Mouse (Mus musculus) limb, embryonic 15.5 days (tissue): ENCODE data around the gene Smim20. TPM values are rescaled to one million over a fixed set of nuclear protein-coding genes. Genes with fewer than 3 reads are reported as not detected.

ENCODE experiments used
- ATAC-seq: fragments of 200-750 bp; cut with Nextera tagmentation; 2 replicates; pipeline ENCODE4 v1.8.0; 2017; ENCODE audit warnings: low read depth, moderate TSS enrichment; ENCODE audit not compliant: insufficient number of reproducible peaks, low FRiP score, low TSS enrichment
- H3K27ac ChIP-seq: fragments of 300-500 bp; sonication (generic); 2 replicates; pipeline ENCODE4 v1.5.1; 2015; ENCODE audit warnings: moderate library complexity, mild to moderate bottlenecking, inconsistent platforms
- H3K27me3 ChIP-seq: fragments of 300-500 bp; sonication (generic); 2 replicates; pipeline ENCODE4 v1.6.1; 2015; ENCODE audit warnings: inconsistent platforms
- H3K36me3 ChIP-seq: fragments of 300-500 bp; sonication (generic); 2 replicates; pipeline ENCODE4 v1.6.1; 2015; ENCODE audit warnings: inconsistent platforms
- H3K4me1 ChIP-seq: fragments of 300-500 bp; sonication (generic); 2 replicates; pipeline ENCODE4 v1.6.1; 2015; ENCODE audit warnings: inconsistent platforms
- H3K4me2 ChIP-seq: fragments of 300-500 bp; sonication (generic); 2 replicates; pipeline ENCODE4 v1.6.1; 2015; ENCODE audit warnings: mild to moderate bottlenecking, inconsistent platforms
- H3K4me3 ChIP-seq: fragments of 300-500 bp; sonication (generic); 2 replicates; pipeline ENCODE4 v1.5.1; 2015; ENCODE audit warnings: mild to moderate bottlenecking, inconsistent platforms
- H3K9ac ChIP-seq: fragments of 300-500 bp; sonication (generic); 2 replicates; pipeline ENCODE4 v1.6.1; 2015; ENCODE audit warnings: inconsistent platforms
- H3K9me3 ChIP-seq: fragments of 300-500 bp; sonication (generic); 2 replicates; pipeline ENCODE4 v1.6.1; 2016; ENCODE audit warnings: inconsistent platforms
- WGBS: fragments of 180-500 bp; shearing (Covaris S2); methylation state at CpG from one replicate; pipeline ENCODE4 v1.1.7; 2015; 5-methylcytosine and 5-hydroxymethylcytosine counted together
- polyA plus RNA-seq: library from polyadenylated mRNA; unstranded; fragments of >200 nt; fragmentation: Nextera tagmentation; extraction: Ambion mirVana; gene quantifications from 2 replicates; pipeline ENCODE4 v1.2.1, GENCODE M21; 2015

Smim20 gene
- polyA plus RNA-seq, 1 experiment from 2014 or later: 80.7 TPM

- Histone ChIP-seq H3K9ac (no peak overlapping the region), H3K4me3 (no peak overlapping the region), H3K4me2 (no peak overlapping the region), H3K27me3 (no peaks in the 10 kb centered on the region), H3K9me3 (no peaks in the 10 kb centered on the region), H3K27ac (no peak overlapping the region), H3K36me3 (no peaks in the 10 kb centered on the region), H3K4me1 (no peaks in the 10 kb centered on the region)
- whole genome bisulfite sequencing: 36% methylated on average over 9 of the region's 9 CpGs
- no peak for ATAC-seq
Observed at GRCm38 (mm10) chr5:53289438-53289837, 22.6 kb downstream of the Smim20 start.

DNA sequence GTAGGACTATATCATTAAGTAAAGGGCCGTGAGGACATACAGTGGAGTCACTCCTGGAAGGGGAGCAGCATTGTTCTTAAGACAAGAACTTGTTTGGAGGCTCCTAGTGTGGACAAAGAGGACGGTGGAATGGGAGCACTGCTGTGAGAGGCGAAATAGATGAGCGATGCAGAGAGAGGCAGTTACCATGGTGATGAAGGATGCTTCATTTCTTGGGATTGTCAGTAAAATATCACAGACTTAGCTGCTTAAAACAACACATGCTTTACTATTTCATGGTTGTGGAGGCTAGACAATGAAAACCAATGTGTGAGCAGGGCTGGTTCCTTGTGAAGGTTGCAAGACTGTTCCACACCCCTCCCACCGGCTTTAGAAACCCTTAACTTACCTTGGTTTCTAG lies 27.7 kb downstream of the Smim20 start:
- no peak overlapping the region for H3K27ac ChIP-seq
- no peak overlapping the region for H3K4me2 ChIP-seq
- no peaks in the 10 kb centered on the region for H3K4me1 ChIP-seq
- no peak overlapping the region for H3K9ac ChIP-seq
- H3K27me3 ChIP-seq: no peaks in the 10 kb centered on the region
- WGBS: 84% methylated on average over 5 of the region's 5 CpGs
- H3K4me3 ChIP-seq: no peak overlapping the region
- ATAC-seq: no peak
- H3K36me3 ChIP-seq: no peaks in the 10 kb centered on the region
- H3K9me3 ChIP-seq: no peaks in the 10 kb centered on the region

DNA sequence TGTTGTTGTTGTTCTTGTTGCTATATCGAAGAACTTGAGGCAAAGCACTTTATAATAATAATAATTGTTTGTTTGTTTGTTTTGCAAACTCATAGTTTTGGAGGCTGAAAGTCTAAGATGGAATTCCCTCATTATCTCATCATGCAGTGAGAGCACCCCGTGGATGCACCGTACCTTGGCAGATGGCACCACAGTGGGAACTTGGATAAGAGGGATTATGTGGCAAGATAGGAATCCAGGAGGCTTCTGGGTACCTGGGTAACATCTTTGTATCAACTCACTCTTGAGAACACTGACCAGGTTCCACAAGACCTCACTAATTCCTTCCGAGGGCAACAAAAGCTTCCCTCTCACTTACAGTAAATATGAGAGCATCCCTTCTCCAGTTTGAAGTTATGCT lies 30.1 kb downstream of the Smim20 start:
- H3K4me1 ChIP-seq: no peaks in the 10 kb centered on the region
- H3K4me3 ChIP-seq: no peak overlapping the region
- no peaks in the 10 kb centered on the region for H3K9me3 ChIP-seq
- no peaks in the 10 kb centered on the region for H3K27me3 ChIP-seq
- no peak overlapping the region for H3K9ac ChIP-seq
- WGBS: 86% methylated on average over 4 of the region's 4 CpGs
- H3K4me2 ChIP-seq: no peak overlapping the region
- H3K36me3 ChIP-seq: no peaks in the 10 kb centered on the region
- no peak overlapping the region for H3K27ac ChIP-seq
- no peak for ATAC-seq

GRCm38 (mm10) chr5:53301496-53301895 lies 34.6 kb downstream of the Smim20 start:
- Histone ChIP-seq H3K4me3 (no peak overlapping the region), H3K4me2 (no peak overlapping the region), H3K9me3 (no peaks in the 10 kb centered on the region), H3K9ac (no peak overlapping the region), H3K27me3 (no peaks in the 10 kb centered on the region), H3K36me3 (no peaks in the 10 kb centered on the region), H3K27ac (no peak overlapping the region), H3K4me1 (no peaks in the 10 kb centered on the region)
- ATAC-seq: no peak
- 67% methylated on average over 8 of the region's 8 CpGs for WGBS

DNA sequence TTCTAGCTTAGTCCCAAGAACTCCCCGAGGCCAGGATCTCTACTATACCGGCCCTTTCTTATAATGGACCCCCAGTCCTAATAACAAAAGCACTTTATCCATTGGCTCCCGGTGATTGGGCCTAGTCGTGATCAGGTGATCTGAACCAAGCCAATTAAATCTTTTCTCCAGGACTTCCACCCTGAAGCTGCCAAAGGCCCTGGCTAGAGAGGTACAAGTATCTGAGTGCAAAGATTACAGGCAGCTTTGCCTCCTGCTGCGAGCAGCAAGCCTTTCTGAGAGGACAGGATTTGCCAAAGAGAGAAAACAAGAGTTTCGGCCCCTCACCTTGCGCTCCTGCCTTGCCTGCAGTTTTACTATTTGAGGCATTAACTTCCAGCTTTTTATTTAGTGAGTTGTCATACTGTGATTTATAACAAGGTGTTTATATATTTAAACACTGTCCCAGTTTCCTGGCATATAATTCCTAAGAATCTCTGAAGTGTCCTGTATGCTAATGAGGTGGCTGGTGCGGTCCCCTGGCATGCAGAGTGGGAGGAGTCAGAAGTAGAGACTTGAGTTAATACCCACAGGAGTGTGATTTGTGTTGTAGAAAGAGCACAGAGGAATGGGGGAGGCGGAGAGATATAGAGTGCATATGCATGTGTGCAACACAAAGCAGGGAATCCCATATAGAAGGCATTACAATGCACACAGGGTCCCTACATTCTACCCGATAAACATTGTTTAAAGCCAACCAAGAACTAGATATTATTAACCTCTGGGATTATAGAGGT lies 36.2 kb downstream of the Smim20 start:
- Histone ChIP-seq H3K4me2 (no peak overlapping the region), H3K9ac (no peak overlapping the region), H3K27me3 (no peaks in the 10 kb centered on the region), H3K4me3 (no peak overlapping the region), H3K4me1 (no peaks in the 10 kb centered on the region), H3K27ac (no peak overlapping the region), H3K36me3 (no peaks in the 10 kb centered on the region), H3K9me3 (no peaks in the 10 kb centered on the region)
- 81% methylated on average over 10 of the region's 10 CpGs for WGBS
- no peak for ATAC-seq

GRCm38 (mm10) chr5:53303941-53304340 lies 37.1 kb downstream of the Smim20 start:
- no peaks in the 10 kb centered on the region for H3K36me3 ChIP-seq
- H3K4me1 ChIP-seq: no peaks in the 10 kb centered on the region
- WGBS: 92% methylated on average over 6 of the region's 6 CpGs
- no peaks in the 10 kb centered on the region for H3K27me3 ChIP-seq
- no peak overlapping the region for H3K4me3 ChIP-seq
- no peak for ATAC-seq
- no peak overlapping the region for H3K9ac ChIP-seq
- H3K4me2 ChIP-seq: no peak overlapping the region
- no peak overlapping the region for H3K27ac ChIP-seq
- no peaks in the 10 kb centered on the region for H3K9me3 ChIP-seq

DNA sequence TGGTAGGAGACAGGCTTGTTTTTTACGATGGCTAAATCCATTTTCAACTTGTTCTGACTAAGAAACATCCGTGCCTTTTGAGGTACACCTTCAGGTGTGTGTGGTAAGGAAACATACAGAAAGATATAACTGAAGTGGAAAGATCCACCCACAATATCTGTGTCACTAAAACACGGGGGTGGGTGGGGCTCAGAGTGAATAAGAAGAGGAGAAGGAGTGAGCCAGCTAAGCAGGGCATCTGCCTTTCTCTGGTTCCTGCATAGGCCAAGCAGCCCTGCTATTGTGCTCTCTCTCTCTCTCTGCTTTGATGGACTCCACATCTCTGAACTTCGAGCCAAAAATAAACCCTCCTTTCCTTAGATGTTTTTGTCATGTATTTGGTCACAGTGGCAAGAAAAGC lies 38.1 kb downstream of the Smim20 start:
- 67% methylated on average over 4 of the region's 4 CpGs for WGBS
- Histone ChIP-seq H3K27ac (no peak overlapping the region), H3K4me1 (no peaks in the 10 kb centered on the region), H3K36me3 (no peaks in the 10 kb centered on the region), H3K4me2 (no peak overlapping the region), H3K27me3 (no peaks in the 10 kb centered on the region), H3K9ac (no peak overlapping the region), H3K4me3 (no peak overlapping the region), H3K9me3 (no peaks in the 10 kb centered on the region)
- ATAC-seq: no peak

- no peaks in the 10 kb centered on the region for H3K4me1 ChIP-seq
- no peak overlapping the region for H3K27ac ChIP-seq
- no peak overlapping the region for H3K4me2 ChIP-seq
- H3K27me3 ChIP-seq: no peaks in the 10 kb centered on the region
- no peak overlapping the region for H3K4me3 ChIP-seq
- H3K9me3 ChIP-seq: no peaks in the 10 kb centered on the region
- WGBS: 93% methylated on average over 3 of the region's 3 CpGs
- no peaks in the 10 kb centered on the region for H3K36me3 ChIP-seq
- no peak overlapping the region for H3K9ac ChIP-seq
- ATAC-seq: no peak
Observed at GRCm38 (mm10) chr5:53306864-53307263, 40.0 kb downstream of the Smim20 start.

DNA sequence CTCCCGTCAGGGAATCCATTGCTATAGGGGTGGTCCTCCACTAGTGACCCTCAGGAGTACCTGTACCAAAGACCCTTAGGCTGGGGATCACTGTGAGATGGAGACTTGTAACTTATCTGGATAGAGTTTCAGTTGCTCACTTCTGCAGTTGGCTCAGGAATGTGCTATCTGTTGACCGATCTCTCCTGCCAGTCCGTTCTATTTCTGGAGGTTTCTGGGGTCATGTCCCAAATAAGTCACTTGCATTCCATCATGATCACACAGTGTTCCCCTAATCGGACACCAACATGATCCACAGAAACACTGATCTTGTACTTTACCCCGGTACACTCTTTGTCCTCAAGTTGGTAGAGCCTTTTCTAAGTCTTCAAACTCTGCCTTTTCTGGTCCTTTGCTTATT lies 40.6 kb downstream of the Smim20 start:
- no peak overlapping the region for H3K27ac ChIP-seq
- H3K4me1 ChIP-seq: no peaks in the 10 kb centered on the region
- no peaks in the 10 kb centered on the region for H3K27me3 ChIP-seq
- H3K4me2 ChIP-seq: no peak overlapping the region
- WGBS: 83% methylated on average over 5 of the region's 5 CpGs
- no peak for ATAC-seq
- no peaks in the 10 kb centered on the region for H3K36me3 ChIP-seq
- no peaks in the 10 kb centered on the region for H3K9me3 ChIP-seq
- no peak overlapping the region for H3K4me3 ChIP-seq
- no peak overlapping the region for H3K9ac ChIP-seq

- Histone ChIP-seq H3K4me1 (no peaks in the 10 kb centered on the region), H3K36me3 (no peaks in the 10 kb centered on the region), H3K4me2 (no peak overlapping the region), H3K27ac (no peak overlapping the region), H3K4me3 (no peak overlapping the region), H3K27me3 (no peaks in the 10 kb centered on the region), H3K9ac (no peak overlapping the region), H3K9me3 (no peaks in the 10 kb centered on the region)
- WGBS: 89% methylated on average over 13 of the region's 13 CpGs
- ATAC-seq: no peak
Observed at GRCm38 (mm10) chr5:53314404-53315167, 47.7 kb downstream of the Smim20 start.

GRCm38 (mm10) chr5:53315829-53316228 lies 48.9 kb downstream of the Smim20 start:
- H3K9me3 ChIP-seq: no peaks in the 10 kb centered on the region
- no peaks in the 10 kb centered on the region for H3K36me3 ChIP-seq
- H3K4me1 ChIP-seq: peaks cover 9% of the 10 kb centered on the region; the same call in 1 of the 2 replicates
- WGBS: 64% methylated on average over 2 of the region's 2 CpGs
- H3K9ac ChIP-seq: no peak overlapping the region
- H3K27me3 ChIP-seq: no peaks in the 10 kb centered on the region
- no peak overlapping the region for H3K4me3 ChIP-seq
- no peak overlapping the region for H3K4me2 ChIP-seq
- no peak overlapping the region for H3K27ac ChIP-seq
- ATAC-seq: no peak

DNA sequence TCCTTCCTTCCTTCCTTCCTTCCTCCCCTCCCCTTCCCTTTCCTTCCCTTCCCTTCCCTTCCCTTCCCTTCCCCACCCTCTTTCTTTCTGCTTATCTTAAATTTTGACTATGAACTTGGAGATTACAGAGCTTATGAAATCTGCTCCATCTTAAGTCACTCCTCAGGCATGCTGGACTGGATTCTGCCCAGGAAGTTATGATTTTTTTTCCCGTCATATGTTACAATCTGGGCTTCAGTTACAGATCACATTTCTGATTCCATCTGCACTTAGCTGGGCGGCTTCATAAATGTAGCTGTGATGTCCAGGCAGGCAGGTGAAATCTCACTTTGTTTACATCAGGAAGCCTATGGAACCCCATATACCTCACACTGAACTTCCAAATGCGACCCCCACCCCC lies 50.5 kb downstream of the Smim20 start:
- 54% methylated on average over 3 of the region's 3 CpGs for WGBS

More for the DNA sequence above, 50.5 kb downstream of the Smim20 start:
- Histone ChIP-seq H3K4me1 (peaks cover 9% of the 10 kb centered on the region; the same call in 1 of the 2 replicates), H3K4me3 (no peak overlapping the region), H3K9me3 (no peaks in the 10 kb centered on the region), H3K9ac (no peak overlapping the region), H3K27ac (no peak overlapping the region), H3K27me3 (no peaks in the 10 kb centered on the region), H3K36me3 (no peaks in the 10 kb centered on the region), H3K4me2 (no peak overlapping the region)
- no peak for ATAC-seq
